Mouse (Mus musculus): ENCODE results near the gene Popdc2. TPM values are rescaled to one million over a fixed set of nuclear protein-coding genes. Genes with fewer than 3 reads are reported as not detected.

Popdc2 gene
- polyA plus RNA-seq, 1 experiment from 2014 or later: 16.8 TPM

DNA sequence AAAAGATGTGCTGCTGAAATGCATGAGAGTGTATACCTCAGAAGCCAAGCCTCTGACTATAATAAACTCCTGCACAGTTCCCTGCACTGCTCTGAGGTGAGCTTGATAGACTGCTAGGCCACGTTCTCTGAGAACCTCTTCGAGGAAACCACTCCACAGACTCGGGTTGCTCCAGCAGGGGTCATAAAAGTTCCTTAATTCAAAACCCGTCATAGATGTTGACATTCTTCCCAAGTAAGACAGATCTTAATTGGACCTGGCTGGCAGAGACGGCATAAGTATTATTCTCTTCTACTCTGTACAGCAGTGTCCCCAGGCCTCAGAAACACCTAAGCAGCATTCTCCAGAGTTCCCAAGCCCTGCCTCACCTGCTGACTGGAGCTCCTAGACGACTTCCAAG lies 11.1 kb upstream of the Popdc2 start:
- 56% methylated on average over 6 of the region's 6 CpGs for WGBS
- Histone ChIP-seq H3K36me3 (ENCODE audit: control insufficient read depth, insufficient read depth, low read length) (peaks cover 44% of the 10 kb centered on the region), H3K27me3 (replicated peaks; ENCODE audit: control insufficient read depth, insufficient read depth, low read length) (no peaks in the 10 kb centered on the region), H3K4me3 (ENCODE audit: low read depth, low read length) (no peak overlapping the region), H3K9me3 (ENCODE audit: control insufficient read depth, low read length) (no peaks in the 10 kb centered on the region), H3K4me2 (ENCODE audit: low read length) (no peak overlapping the region), H3K27ac (ENCODE audit: low read depth) (no peak overlapping the region), H3K4me1 (replicated peaks; ENCODE audit: control insufficient read depth, insufficient read depth, low read length) (peaks cover 6% of the 10 kb centered on the region), H3K9ac (ENCODE audit: low read length) (no peak overlapping the region)
- DNase-seq (ENCODE audit: low spot score) (no peak), ATAC-seq (replicated peaks; ENCODE audit: low FRiP score, low TSS enrichment, low read depth) (no peak)

DNA sequence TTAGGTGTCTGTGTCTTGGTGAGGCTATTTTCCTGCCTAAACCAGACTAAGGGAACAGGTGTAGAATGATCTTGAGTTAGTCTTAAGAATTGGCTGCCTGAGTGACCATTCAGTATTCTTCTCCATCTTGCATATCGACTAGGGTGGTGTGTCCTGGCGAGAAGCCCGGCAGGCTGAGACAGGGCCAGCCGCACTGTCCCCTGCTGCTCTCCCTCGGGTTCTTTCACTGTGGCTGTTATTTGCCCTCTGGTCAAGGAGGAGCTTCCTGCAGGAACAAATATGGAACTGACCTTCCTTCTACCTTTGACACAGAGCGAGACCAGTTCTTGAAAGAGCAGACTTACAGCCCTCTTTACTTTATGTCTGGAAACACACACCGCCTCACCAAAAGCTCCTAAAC lies 10.0 kb upstream of the Popdc2 start:
- 83% methylated on average over 7 of the region's 7 CpGs for WGBS
- Histone ChIP-seq H3K27me3 (replicated peaks; ENCODE audit: control insufficient read depth, insufficient read depth, low read length) (no peaks in the 10 kb centered on the region), H3K9me3 (ENCODE audit: control insufficient read depth, low read length) (no peaks in the 10 kb centered on the region)

GRCm38 (mm10) chr16:38352851-38353250 lies 9.2 kb upstream of the Popdc2 start:
- H3K36me3 ChIP-seq (ENCODE audit: control insufficient read depth, insufficient read depth, low read length): peaks cover 44% of the 10 kb centered on the region

More for the DNA sequence above, 10.0 kb upstream of the Popdc2 start:
- Histone ChIP-seq H3K4me1 (replicated peaks; ENCODE audit: control insufficient read depth, insufficient read depth, low read length) (peaks cover 6% of the 10 kb centered on the region), H3K4me2 (ENCODE audit: low read length) (no peak overlapping the region), H3K27ac (ENCODE audit: low read depth) (no peak overlapping the region), H3K36me3 (ENCODE audit: control insufficient read depth, insufficient read depth, low read length) (peaks cover 44% of the 10 kb centered on the region), H3K4me3 (ENCODE audit: low read depth, low read length) (no peak overlapping the region), H3K9ac (ENCODE audit: low read length) (no peak overlapping the region)
- DNase-seq (ENCODE audit: low spot score) (no peak), ATAC-seq (replicated peaks; ENCODE audit: low FRiP score, low TSS enrichment, low read depth) (no peak)

DNA sequence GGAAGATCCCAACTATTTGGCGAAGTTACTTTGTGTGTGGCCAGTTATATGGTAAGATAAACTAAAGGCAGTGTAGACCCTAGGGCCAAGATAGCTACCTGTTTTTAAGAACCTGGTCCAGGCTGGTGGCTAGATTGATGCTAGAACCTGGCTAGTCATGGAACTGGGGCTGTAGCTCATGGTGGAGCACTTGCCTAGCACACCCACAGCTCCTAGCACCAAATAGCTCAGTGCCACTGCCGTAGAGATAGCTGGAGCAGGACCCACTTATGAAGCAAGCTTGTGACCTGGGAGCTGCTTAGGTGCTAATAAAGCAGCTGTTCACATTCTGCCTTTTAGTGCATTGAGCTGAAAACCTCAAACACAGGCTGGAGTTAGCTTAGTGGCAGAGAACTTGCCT lies 8.4 kb upstream of the Popdc2 start:
- Histone ChIP-seq H3K9ac (ENCODE audit: low read length) (no peak overlapping the region), H3K4me2 (ENCODE audit: low read length) (no peak overlapping the region), H3K9me3 (ENCODE audit: control insufficient read depth, low read length) (no peaks in the 10 kb centered on the region), H3K27ac (ENCODE audit: low read depth) (no peak overlapping the region), H3K27me3 (replicated peaks; ENCODE audit: control insufficient read depth, insufficient read depth, low read length) (no peaks in the 10 kb centered on the region), H3K4me1 (replicated peaks; ENCODE audit: control insufficient read depth, insufficient read depth, low read length) (no peaks in the 10 kb centered on the region), H3K4me3 (ENCODE audit: low read depth, low read length) (no peak overlapping the region), H3K36me3 (ENCODE audit: control insufficient read depth, insufficient read depth, low read length) (peaks cover 44% of the 10 kb centered on the region)
- no peak for ATAC-seq (replicated peaks; ENCODE audit: low FRiP score, low TSS enrichment, low read depth)
- WGBS: 89% methylated on average over 2 of the region's 2 CpGs
- no peak for DNase-seq (ENCODE audit: low spot score)

More at GRCm38 (mm10) chr16:38352851-38353250, 9.2 kb upstream of the Popdc2 start:
- Histone ChIP-seq H3K4me1 (replicated peaks; ENCODE audit: control insufficient read depth, insufficient read depth, low read length) (peaks cover 2% of the 10 kb centered on the region), H3K4me3 (ENCODE audit: low read depth, low read length) (no peak overlapping the region), H3K9me3 (ENCODE audit: control insufficient read depth, low read length) (no peaks in the 10 kb centered on the region), H3K27ac (ENCODE audit: low read depth) (no peak overlapping the region), H3K27me3 (replicated peaks; ENCODE audit: control insufficient read depth, insufficient read depth, low read length) (no peaks in the 10 kb centered on the region), H3K9ac (ENCODE audit: low read length) (no peak overlapping the region), H3K4me2 (ENCODE audit: low read length) (no peak overlapping the region)
- ATAC-seq (replicated peaks; ENCODE audit: low FRiP score, low TSS enrichment, low read depth) (no peak), DNase-seq (ENCODE audit: low spot score) (no peak)

DNA sequence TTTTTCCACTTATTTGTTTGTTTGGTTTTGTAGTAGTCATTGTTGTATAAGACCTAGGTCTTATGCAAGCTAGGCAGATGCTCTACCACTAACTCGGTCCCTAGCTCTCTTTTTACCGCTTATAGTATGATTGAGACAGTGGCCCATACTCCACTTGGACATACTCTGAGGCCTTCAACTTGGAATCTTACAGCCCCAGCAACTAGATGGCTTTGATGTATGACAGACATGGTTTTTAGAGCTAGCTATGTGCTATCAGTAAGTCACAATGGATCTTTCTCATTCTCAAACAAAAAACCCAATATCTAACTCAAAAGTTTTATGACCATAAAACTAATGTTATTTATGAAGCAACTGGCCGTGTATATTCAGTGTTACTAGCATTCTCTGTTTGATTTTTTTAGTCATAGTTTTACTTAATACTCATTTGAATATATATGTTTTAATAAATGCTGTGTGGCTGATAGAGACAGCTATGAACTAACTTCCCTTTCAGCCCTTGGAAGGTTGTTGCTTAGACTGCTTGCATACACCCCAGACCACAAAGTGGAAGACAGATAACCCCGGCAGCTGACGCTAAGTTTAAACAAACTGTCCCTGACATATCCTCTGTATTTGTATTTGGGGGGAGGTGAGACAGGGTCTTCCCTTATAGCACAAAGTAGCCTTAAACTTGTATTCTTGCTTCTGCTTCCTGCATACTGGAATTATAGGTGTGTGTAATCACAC lies 7.7 kb upstream of the Popdc2 start:
- ATAC-seq (replicated peaks; ENCODE audit: low FRiP score, low TSS enrichment, low read depth): no peak
- no peak overlapping the region for H3K4me3 ChIP-seq (ENCODE audit: low read depth, low read length)
- WGBS: 60% methylated on average over 5 of the region's 5 CpGs

GRCm38 (mm10) chr16:38358256-38358812 lies 3.7 kb upstream of the Popdc2 start:
- H3K4me2 ChIP-seq (ENCODE audit: low read length): no peak overlapping the region
- no peak overlapping the region for H3K27ac ChIP-seq (ENCODE audit: low read depth)
- WGBS: 92% methylated on average over 6 of the region's 6 CpGs
- H3K4me1 ChIP-seq (replicated peaks; ENCODE audit: control insufficient read depth, insufficient read depth, low read length): peaks cover 13% of the 10 kb centered on the region; the same call in 1 of the 2 replicates
- no peak for DNase-seq (ENCODE audit: low spot score)
- H3K36me3 ChIP-seq (ENCODE audit: control insufficient read depth, insufficient read depth, low read length): peaks cover 5% of the 10 kb centered on the region; the same call in 1 of the 2 replicates
- no peak overlapping the region for H3K9ac ChIP-seq (ENCODE audit: low read length)
- H3K27me3 ChIP-seq (replicated peaks; ENCODE audit: control insufficient read depth, insufficient read depth, low read length): no peaks in the 10 kb centered on the region
- H3K4me3 ChIP-seq (ENCODE audit: low read depth, low read length): no peak overlapping the region
- no peak for ATAC-seq (replicated peaks; ENCODE audit: low FRiP score, low TSS enrichment, low read depth)
- H3K9me3 ChIP-seq (ENCODE audit: control insufficient read depth, low read length): no peaks in the 10 kb centered on the region

More for the DNA sequence above, 7.7 kb upstream of the Popdc2 start:
- H3K4me2 ChIP-seq (ENCODE audit: low read length): no peak overlapping the region
- H3K4me1 ChIP-seq (replicated peaks; ENCODE audit: control insufficient read depth, insufficient read depth, low read length): no peaks in the 10 kb centered on the region
- no peak for DNase-seq (ENCODE audit: low spot score)
- H3K27ac ChIP-seq (ENCODE audit: low read depth): no peak overlapping the region
- H3K36me3 ChIP-seq (ENCODE audit: control insufficient read depth, insufficient read depth, low read length): peaks cover 39% of the 10 kb centered on the region
- no peaks in the 10 kb centered on the region for H3K9me3 ChIP-seq (ENCODE audit: control insufficient read depth, low read length)
- H3K9ac ChIP-seq (ENCODE audit: low read length): no peak overlapping the region
- no peaks in the 10 kb centered on the region for H3K27me3 ChIP-seq (replicated peaks; ENCODE audit: control insufficient read depth, insufficient read depth, low read length)

GRCm38 (mm10) chr16:38359241-38359640 lies 2.8 kb upstream of the Popdc2 start:
- WGBS: 91% methylated on average over 2 of the region's 2 CpGs
- no peak overlapping the region for H3K27ac ChIP-seq (ENCODE audit: low read depth)
- H3K4me3 ChIP-seq (ENCODE audit: low read depth, low read length): no peak overlapping the region
- no peak for ATAC-seq (replicated peaks; ENCODE audit: low FRiP score, low TSS enrichment, low read depth)
- H3K27me3 ChIP-seq (replicated peaks; ENCODE audit: control insufficient read depth, insufficient read depth, low read length): no peaks in the 10 kb centered on the region
- DNase-seq (ENCODE audit: low spot score): no peak
- H3K4me2 ChIP-seq (ENCODE audit: low read length): no peak overlapping the region
- peaks cover 13% of the 10 kb centered on the region; the same call in 1 of the 2 replicates for H3K4me1 ChIP-seq (replicated peaks; ENCODE audit: control insufficient read depth, insufficient read depth, low read length)
- no peaks in the 10 kb centered on the region for H3K36me3 ChIP-seq (ENCODE audit: control insufficient read depth, insufficient read depth, low read length)
- H3K9ac ChIP-seq (ENCODE audit: low read length): no peak overlapping the region
- H3K9me3 ChIP-seq (ENCODE audit: control insufficient read depth, low read length): no peaks in the 10 kb centered on the region

DNA sequence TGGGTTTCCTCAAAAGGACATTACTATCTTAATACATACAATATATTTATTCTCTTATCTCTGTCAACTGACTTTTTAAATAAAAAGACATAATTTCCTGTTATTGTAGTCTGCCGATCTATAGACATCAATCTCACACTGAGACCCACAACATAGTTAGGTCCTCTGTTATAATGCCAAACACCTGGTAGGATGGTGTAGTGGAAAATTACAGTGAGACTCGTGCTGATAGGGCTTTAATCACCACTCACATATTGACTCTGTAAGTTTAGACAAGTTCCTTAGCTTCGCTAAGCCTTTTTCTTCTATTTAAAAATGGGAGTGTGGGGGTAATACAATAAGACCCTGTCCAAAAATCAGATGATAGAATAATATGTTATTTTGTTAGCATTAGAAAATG lies 2.2 kb upstream of the Popdc2 start:
- Histone ChIP-seq H3K36me3 (ENCODE audit: control insufficient read depth, insufficient read depth, low read length) (no peaks in the 10 kb centered on the region), H3K9ac (ENCODE audit: low read length) (no peak overlapping the region), H3K4me1 (replicated peaks; ENCODE audit: control insufficient read depth, insufficient read depth, low read length) (peaks cover 13% of the 10 kb centered on the region; the same call in 1 of the 2 replicates), H3K27ac (ENCODE audit: low read depth) (no peak overlapping the region), H3K27me3 (replicated peaks; ENCODE audit: control insufficient read depth, insufficient read depth, low read length) (no peaks in the 10 kb centered on the region), H3K4me2 (ENCODE audit: low read length) (no peak overlapping the region), H3K4me3 (ENCODE audit: low read depth, low read length) (no peak overlapping the region), H3K9me3 (ENCODE audit: control insufficient read depth, low read length) (no peaks in the 10 kb centered on the region)
- 68% methylated on average over 3 of the region's 3 CpGs for WGBS
- DNase-seq (ENCODE audit: low spot score) (no peak), ATAC-seq (replicated peaks; ENCODE audit: low FRiP score, low TSS enrichment, low read depth) (no peak)

GRCm38 (mm10) chr16:38360317-38360716 lies 1.7 kb upstream of the Popdc2 start:
- Histone ChIP-seq H3K27ac (ENCODE audit: low read depth) (no peak overlapping the region), H3K9me3 (ENCODE audit: control insufficient read depth, low read length) (no peaks in the 10 kb centered on the region), H3K27me3 (replicated peaks; ENCODE audit: control insufficient read depth, insufficient read depth, low read length) (no peaks in the 10 kb centered on the region), H3K9ac (ENCODE audit: low read length) (no peak overlapping the region), H3K36me3 (ENCODE audit: control insufficient read depth, insufficient read depth, low read length) (no peaks in the 10 kb centered on the region), H3K4me1 (replicated peaks; ENCODE audit: control insufficient read depth, insufficient read depth, low read length) (peaks cover 13% of the 10 kb centered on the region; the same call in 1 of the 2 replicates), H3K4me2 (ENCODE audit: low read length) (no peak overlapping the region), H3K4me3 (ENCODE audit: low read depth, low read length) (no peak overlapping the region)
- whole genome bisulfite sequencing: 55% methylated on average over 2 of the region's 2 CpGs
- no peak for ATAC-seq (replicated peaks; ENCODE audit: low FRiP score, low TSS enrichment, low read depth)
- no peak for DNase-seq (ENCODE audit: low spot score)

Data from intestine, embryonic 14.5 days (tissue).